Mouse (Mus musculus) liver (tissue): Measurements from ENCODE around the gene Gmppa.

Experiments
- DNase-seq: peaks from one replicate; pipeline ENCODE4 v3.0.0-alpha.2; 2020; ENCODE audit warnings: mixed read lengths

Gmppa gene

GRCm38 (mm10) chr1:75435475-75436328 lies at the start of gene Gmppa:
Gene Gmppa, plus strand, starts transcription at chr1:75435930.
- DNase-seq = peak; percentile 76

- DNase-seq = no peak
Measured at GRCm38 (mm10) chr1:75386149-75386548, 49.6 kb upstream of the Gmppa start.

- DNase-seq = no peak
Measured at GRCm38 (mm10) chr1:75387469-75387928, 48.2 kb upstream of the Gmppa start.

- DNase-seq = no peak
Measured at GRCm38 (mm10) chr1:75387929-75388897, 47.5 kb upstream of the Gmppa start.

GRCm38 (mm10) chr1:75388898-75389515 lies 46.7 kb upstream of the Gmppa start:
- no peak for DNase-seq

GRCm38 (mm10) chr1:75393139-75393538 lies 42.6 kb upstream of the Gmppa start:
- no peak for DNase-seq

- no peak for DNase-seq
Measured at GRCm38 (mm10) chr1:75393846-75394245, 41.9 kb upstream of the Gmppa start.

GRCm38 (mm10) chr1:75398761-75399402 lies 36.8 kb upstream of the Gmppa start:
- peak; percentile 70 for DNase-seq

- peak; percentile 71 for DNase-seq
Measured at GRCm38 (mm10) chr1:75399755-75400492, 35.8 kb upstream of the Gmppa start.

GRCm38 (mm10) chr1:75400493-75401115 lies 35.1 kb upstream of the Gmppa start:
- no peak for DNase-seq

GRCm38 (mm10) chr1:75405547-75405946 lies 30.2 kb upstream of the Gmppa start:
- DNase-seq = no peak

- DNase-seq = no peak
Measured at GRCm38 (mm10) chr1:75406173-75406572, 29.6 kb upstream of the Gmppa start.

GRCm38 (mm10) chr1:75407056-75407455 lies 28.7 kb upstream of the Gmppa start:
- no peak for DNase-seq

GRCm38 (mm10) chr1:75408210-75408609 lies 27.5 kb upstream of the Gmppa start:
- no peak for DNase-seq

GRCm38 (mm10) chr1:75409950-75410349 lies 25.8 kb upstream of the Gmppa start:
- DNase-seq = no peak

GRCm38 (mm10) chr1:75412196-75412595 lies 23.5 kb upstream of the Gmppa start:
- DNase-seq = no peak

GRCm38 (mm10) chr1:75413749-75414148 lies 22.0 kb upstream of the Gmppa start:
- peak; percentile 46 for DNase-seq

- DNase-seq = no peak
Measured at GRCm38 (mm10) chr1:75421794-75422193, 13.9 kb upstream of the Gmppa start.

- no peak for DNase-seq
Measured at GRCm38 (mm10) chr1:75422216-75422822, 13.4 kb upstream of the Gmppa start.

GRCm38 (mm10) chr1:75422823-75423471 lies 12.8 kb upstream of the Gmppa start:
- DNase-seq = peak; percentile 33
